Mouse (Mus musculus): ENCODE measurements around the gene Pnpt1.

The Pnpt1 gene

DNA sequence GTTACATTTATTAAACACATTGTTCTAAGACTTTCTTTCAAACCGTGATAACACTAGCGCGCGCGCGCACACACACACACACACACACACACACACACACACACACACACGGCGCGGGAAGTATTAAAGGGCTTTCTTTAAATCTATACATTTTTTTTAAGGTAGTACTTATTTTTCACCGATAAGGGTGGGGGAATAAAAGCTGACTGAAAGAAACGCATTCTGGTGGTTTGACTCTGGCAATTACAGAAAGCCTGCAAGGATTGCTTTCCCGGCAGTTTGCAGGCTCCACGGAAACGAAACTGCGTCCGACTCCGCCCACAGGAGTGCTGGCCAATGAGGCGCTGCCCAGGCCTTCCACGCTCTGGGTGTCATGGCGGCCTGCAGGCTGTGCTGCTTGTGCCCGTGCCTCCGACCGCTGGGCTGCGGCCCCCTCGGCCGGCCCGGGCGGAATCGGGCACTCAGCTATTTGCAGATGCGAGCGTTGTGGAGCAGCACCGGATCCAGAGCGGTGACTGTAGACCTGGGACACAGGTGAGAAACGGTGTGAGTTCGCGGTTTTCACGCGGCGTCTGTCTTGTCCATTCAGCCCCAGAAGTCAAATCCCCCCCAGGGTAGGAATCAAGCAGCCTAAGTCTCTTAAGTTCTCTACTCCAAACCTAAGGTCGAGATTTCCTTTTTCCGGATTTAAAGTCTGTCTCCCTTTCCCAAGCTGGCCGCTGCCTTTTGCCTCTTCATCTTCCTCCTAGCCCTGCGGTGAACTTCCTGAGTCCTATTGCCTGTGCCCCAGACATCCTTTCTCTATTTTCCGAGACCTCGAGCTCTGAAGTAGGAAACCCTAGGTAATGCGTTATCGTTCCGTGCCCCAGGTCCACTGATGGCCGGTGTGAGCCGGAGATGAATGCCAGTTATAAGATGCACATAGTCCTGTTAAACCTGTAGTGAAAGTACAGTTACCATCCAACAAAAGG lies at the start of gene Pnpt1:
Gene Pnpt1, plus strand, starts transcription at position 360 of the 971 bp plus-strand sequence.
- peak; percentile 94 for DNase-seq (ENCODE audit: low spot score)

DNA sequence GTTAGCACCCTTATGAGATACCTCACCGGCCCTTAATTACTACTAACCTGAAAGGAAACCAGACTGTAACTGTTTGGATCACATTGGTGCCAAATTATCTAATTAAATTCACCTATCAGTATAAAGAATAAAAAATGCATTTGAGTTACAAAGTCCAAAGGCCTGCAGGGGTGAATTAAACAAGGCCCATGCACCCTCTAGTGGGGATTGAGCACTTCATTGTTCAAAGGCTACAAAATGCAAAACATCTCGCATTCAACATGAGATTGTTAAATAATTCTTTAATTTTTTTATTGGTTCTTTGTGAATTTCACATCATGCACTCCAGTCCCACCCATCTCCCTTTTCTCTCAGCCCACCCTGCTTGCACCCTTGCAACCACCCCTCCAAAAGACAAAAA lies 38.1 kb upstream of the Pnpt1 start:
- DNase-seq (ENCODE audit: low spot score): no peak

DNA sequence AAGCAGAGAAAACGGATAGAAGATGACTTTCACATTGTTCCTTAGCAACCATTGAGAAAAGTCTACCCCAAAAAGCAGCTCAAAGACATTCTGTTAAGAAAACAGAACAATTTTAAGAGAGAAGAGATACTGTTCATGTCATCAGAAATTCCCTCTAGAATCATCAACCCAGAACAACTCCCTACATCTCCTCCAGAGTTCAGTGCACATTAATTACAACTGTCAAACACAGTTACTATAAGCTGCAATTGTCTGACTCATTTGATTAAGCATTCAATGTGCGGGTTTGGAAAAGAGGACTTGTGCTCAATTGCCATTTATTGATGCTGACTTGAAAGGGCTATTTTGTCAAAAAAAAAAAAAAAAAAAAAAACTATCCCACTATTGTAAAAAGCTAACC lies 31.6 kb upstream of the Pnpt1 start:
- DNase-seq (ENCODE audit: low spot score): no peak

DNA sequence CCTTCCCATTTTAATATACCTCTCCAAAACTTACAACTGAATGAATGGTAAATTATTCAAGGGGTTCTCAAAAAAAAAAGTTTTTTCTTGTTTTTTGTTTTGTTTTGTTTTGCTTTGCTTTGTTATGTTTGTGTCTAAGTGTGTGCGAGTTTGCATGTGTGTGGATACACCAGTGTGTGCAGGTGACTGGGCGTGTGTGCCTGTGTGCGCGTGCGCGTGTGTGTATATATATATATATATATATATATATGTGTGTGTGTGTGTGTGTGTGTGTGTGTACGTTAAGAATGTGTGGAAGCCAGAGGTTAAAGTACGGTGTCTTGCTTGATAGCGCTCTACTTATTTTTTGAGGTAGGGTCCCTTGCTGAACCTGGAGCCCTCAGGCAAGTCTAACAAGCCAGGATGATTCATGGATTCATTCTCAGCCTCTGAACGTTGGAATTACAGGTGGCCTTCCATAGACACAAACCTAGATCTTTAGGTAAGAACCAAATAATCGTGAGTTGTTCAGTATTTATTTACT lies 621 bp upstream of the Pnpt1 start:
- no peak for DNase-seq (ENCODE audit: low spot score)

DNA sequence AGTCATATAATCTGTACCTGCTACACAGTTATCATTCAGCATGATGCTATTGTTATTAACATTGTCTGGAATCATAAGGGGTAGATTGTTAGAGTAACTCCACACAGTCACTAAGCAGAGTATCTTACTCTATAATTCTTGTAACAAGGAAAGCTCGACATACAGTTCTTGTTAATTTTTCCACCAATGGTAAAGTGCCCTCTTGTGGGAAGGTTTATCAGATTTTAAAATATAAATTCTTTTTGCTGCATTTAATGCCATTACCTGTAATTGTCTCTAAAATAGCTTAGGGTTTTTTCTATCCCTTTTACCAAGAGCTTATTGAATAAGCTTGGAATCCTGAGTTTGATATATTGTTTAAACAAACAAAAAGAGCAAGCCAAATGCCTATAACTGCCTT lies 10.1 kb downstream of the Pnpt1 start:
- no peak for DNase-seq (ENCODE audit: low spot score)

DNA sequence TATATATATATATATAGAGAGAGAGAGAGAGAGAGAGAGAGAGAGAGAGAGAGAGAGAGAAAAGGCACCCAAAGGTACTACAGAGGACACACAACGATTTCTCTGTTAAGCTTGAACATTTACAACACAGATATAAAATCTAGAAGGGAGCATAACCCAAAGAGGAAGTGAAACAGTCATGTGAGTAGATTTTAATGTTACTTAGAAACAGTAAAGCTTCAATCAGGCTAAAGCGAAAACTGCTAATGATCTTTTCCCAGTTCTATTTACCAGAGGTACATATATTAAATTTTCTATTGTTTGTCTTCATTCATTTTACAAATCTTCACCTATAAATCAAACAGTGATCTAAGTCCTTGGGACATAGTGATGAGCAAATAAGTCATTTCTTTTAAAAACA lies 18.4 kb downstream of the Pnpt1 start:
- DNase-seq (ENCODE audit: low spot score): no peak

DNA sequence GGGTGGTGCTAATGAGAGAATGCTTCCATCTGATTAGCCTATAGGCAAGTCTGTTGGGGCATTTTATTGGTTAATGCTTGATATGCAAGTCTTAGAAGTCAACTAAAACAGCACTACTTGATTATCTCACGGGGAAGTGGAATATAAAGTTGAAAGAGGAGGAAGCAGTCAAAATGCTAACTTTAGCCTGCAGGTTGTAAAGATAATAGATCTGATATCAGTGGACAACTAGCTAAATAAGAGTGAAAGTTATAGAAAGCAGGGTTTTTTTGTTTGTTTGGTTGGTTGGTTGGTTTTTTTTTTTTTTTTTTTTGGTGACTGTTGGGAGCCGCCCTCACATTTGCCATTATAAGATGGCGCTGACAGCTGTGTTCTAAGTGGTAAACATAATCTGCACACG lies 33.0 kb downstream of the Pnpt1 start:
- DNase-seq (ENCODE audit: low spot score): no peak

DNA sequence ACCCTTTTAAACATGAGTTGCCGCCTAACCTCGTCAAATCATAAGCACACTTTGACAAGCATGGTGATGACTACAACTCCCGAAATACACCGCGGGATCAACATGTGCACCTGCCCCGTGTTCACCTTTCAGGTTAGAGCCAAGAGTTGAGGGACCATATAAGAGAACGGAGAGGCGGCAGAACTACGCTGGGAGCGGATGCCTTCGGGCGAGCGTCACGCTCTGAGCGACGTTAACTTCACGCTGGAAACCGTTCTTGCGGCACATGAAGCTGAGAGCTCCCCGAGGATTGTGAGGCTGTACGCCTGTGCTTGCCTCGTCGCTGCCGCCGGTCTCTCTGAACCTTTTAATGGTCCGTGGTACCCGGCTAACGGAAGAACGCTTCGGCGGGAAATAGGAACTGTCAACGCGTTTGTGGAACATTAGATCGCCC lies 41.4 kb downstream of the Pnpt1 start:
- DNase-seq (ENCODE audit: low spot score): peak; percentile 59

DNA sequence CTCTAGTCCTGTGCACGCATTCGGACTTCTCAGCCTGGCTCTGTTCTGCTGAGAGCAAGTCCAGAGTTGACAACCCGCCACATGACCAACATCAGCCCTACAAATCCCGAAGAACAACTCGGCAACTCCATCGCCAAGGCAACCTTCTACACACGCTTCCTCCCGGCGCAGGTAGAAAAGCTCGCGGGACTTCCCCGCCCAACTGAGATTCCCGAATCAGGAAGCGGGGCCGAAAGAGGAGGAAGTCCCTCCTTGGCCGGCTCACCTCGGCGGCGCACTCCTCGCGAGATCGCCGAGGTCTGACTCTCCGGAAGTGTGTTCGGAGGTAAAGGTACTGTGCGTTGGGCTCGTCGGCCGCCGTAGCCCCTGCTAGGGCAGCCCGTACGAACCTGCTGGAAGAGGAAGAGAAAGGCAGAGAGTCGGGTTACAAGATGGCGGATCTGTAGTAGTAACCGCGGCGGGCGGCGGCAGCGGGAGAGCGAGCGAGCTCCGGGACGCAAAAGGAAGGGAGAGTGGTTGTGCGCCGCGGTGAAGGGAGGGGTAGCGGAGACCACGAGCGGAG lies 42.1 kb downstream of the Pnpt1 start, which contains the start of gene Ppp4r3b:
Gene Ppp4r3b, plus strand, starts transcription at position 328 of the 562 bp plus-strand sequence.
- DNase-seq (ENCODE audit: low spot score): peak; percentile 95

DNA sequence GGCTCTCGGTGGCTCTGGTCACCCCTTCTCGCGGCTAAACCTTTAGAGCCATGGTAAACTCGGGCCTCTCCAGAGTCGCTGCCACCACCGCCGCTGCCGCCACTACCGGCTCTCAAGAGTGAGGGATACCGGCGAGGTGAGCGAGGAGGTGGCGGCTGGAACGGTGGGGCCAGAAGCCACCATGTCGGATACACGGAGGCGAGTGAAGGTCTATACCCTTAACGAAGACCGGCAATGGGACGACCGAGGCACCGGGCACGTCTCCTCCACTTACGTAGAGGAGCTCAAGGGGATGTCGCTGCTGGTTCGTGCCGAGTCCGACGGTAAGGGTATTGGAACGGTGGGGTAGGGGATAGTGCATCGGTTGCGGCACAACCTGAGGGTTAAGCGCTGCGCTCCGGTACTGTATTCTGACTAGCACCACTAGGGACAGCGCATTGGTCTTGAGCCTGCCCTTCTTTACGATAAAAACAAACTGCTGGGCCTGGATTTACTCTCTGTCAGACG lies 42.6 kb downstream of the Pnpt1 start:
- peak; percentile 72 for DNase-seq (ENCODE audit: low spot score)

DNA sequence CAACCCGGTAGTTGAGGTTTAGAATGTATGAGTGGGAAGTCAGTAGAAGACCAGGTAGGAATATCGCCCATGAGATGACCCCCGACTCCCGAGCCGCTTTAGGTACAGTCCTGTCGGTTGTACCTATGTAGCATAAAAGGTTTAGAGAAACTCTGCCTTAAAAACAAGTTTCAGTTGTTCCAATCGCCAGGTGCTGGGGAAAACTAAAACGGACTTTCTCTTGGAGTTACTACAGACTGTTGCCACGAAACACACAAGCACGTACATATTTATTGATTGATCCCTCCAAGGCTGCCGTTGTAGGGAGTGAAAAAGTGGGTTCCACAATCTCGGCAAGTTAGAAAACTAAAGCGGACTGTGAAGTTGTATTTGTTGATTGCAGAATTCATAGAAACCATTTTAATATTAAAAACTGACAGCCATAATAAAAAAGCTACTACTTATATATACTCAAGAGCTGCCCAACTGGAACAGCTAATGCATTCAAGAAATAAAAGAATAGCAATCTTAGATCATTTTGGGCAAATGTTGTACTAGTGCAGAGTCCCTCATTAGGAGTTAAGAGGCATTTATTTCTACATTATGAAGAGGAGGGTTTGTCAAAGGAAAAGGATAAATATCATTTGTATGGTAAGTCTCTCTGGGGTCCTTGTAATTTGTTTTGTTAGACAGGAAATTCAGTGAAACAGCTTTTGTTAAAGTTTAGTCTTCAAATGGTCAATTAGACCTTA lies 43.3 kb downstream of the Pnpt1 start:
- DNase-seq (ENCODE audit: low spot score): no peak

DNA sequence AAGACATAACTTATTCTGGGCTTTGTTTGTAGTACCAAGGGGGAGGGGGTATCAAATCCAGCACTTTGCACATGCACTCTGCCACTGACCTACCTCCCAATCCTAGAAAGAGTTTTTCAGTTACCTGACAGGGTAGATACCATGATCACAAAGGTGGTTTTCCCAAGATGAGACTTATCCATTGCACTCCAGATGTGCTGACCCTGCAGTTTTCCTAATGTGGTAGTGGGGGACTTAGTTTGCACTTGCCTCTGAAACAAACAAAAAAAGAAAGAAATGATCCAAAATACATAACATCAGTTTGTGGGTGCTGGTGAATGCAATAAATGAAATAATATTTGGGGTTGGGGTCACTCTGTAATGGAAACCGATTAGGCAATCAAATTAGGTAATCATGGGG lies 48.8 kb downstream of the Pnpt1 start:
- no peak for DNase-seq (ENCODE audit: low spot score)

DNA sequence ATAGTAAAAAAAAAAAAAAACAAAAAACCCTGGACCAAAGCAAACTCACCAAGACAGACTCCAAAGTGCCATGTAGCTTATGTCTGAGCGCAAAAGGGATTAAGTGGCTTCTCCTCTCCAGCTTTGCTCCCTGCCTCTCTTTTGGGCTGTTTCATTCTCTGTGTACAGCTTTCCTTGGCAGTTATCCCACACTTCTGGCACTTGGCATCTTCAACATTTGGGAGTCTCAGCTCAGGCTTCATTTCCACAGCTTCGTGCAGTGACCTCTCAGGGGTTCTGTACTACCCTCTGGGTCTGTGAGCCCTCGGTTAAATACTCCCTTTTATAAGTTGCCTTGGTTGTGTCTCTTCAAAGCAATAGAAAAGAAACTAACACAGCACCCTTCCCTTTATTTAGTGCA lies 50.1 kb downstream of the Pnpt1 start:
- DNase-seq (ENCODE audit: low spot score): no peak

DNA sequence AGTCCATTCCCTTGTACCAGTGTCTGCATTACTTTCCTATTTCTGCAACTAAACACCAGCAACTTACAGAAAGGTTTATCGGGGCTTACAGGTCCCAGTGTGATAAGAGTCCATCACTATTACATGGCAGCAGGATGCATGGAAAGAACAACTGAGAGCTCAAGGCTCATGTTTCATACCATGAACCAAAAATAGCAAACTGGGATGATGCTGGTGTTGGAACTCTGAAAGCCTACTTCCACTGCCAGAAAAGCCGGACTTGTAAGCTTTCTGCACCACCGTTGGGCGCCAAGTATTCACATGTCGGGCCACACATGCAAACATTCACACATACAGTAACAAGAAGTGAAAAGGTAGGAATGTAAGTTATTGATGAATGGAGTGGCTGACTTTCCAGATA lies 51.2 kb downstream of the Pnpt1 start:
- no peak for DNase-seq (ENCODE audit: low spot score)

DNA sequence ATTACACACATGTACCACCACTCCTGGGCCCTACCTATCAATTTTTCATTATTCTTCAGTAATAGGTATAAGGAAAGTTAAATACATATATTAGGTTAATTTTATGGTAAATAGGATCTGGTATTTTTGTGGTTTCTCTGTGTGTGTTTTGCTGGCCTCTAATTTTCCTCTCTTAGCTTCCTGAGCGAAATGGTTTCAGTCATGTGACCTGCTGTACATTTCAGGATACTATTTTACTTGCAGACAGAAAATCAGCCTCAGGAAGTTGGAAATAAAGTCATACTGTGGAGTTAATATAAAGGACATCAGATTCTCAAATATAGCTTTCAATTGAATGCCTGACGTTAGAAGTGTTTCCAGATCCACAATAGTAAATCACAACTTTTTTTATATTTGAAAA lies 58.4 kb downstream of the Pnpt1 start:
- DNase-seq (ENCODE audit: low spot score): no peak

DNA sequence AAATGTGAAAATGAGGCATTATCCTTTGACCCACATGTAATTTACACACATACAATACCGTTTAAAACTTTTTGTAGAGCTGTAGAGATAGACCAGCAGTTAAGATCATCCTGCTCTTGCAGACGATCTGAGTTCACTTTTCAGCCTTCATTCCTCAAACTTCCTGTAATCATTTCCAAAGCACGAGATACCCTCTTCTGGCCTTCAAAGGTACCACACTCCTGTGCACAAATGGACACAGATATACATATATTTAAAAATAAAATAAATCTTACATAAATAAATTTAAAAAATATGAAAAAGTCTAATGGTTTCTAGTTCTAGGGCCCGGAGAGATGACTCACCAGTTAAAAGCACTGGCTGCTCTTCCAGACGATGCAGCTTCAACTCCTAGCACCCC lies 73.1 kb downstream of the Pnpt1 start:
- DNase-seq (ENCODE audit: low spot score): no peak

DNA sequence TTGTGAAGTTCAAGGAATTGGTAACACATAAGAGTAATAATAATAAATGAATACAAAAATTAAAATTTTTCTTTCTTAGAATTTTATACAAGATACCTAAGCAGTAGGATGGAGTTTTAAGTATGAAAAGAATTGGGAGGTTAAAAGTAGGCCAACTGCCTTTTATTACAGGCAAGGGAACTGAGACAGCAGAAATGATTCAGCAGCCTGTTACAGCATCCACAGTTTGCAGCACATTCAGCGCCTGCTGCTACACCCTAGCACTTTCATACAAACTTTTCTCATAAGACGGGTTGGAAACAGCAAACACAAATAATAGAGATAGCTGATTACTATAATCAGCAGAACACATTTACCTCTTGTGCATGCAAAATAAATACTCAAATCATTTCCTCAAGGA lies 79.2 kb downstream of the Pnpt1 start:
- DNase-seq (ENCODE audit: low spot score): no peak
